Mouse (Mus musculus): Measurements from ENCODE around the gene Slc4a8.

The Slc4a8 gene

GRCm38 (mm10) chr15:100761419-100762185, at the start of gene Slc4a8:
TSS of gene Slc4a8 (plus strand) at chr15:100761747.
- DNase-seq (ENCODE audit: low spot score in 2 of 2) = peak; percentile 88 to 89

GRCm38 (mm10) chr15:100714470-100714869, 47.1 kb upstream of the Slc4a8 start:
- no peak for DNase-seq (ENCODE audit: low spot score in 2 of 2)

- DNase-seq (ENCODE audit: low spot score in 2 of 2) = no peak
Measured at GRCm38 (mm10) chr15:100715399-100715993, 46.1 kb upstream of the Slc4a8 start.

- no peak for DNase-seq (ENCODE audit: low spot score in 2 of 2)
Measured at GRCm38 (mm10) chr15:100717933-100718332, 43.6 kb upstream of the Slc4a8 start.

GRCm38 (mm10) chr15:100718572-100718971, 43.0 kb upstream of the Slc4a8 start:
- no peak for DNase-seq (ENCODE audit: low spot score in 2 of 2)

GRCm38 (mm10) chr15:100719217-100719616, 42.3 kb upstream of the Slc4a8 start:
- DNase-seq (ENCODE audit: low spot score in 2 of 2) = no peak

- DNase-seq (ENCODE audit: low spot score in 2 of 2) = no peak
Measured at GRCm38 (mm10) chr15:100720066-100720465, 41.5 kb upstream of the Slc4a8 start.

GRCm38 (mm10) chr15:100721445-100721844, 40.1 kb upstream of the Slc4a8 start:
- no peak for DNase-seq (ENCODE audit: low spot score in 2 of 2)

- no peak for DNase-seq (ENCODE audit: low spot score in 2 of 2)
Measured at GRCm38 (mm10) chr15:100722026-100722425, 39.5 kb upstream of the Slc4a8 start.

GRCm38 (mm10) chr15:100722564-100722963, 39.0 kb upstream of the Slc4a8 start:
- DNase-seq (ENCODE audit: low spot score in 2 of 2) = no peak

- DNase-seq (ENCODE audit: low spot score in 2 of 2) = no peak
Measured at GRCm38 (mm10) chr15:100723505-100723904, 38.0 kb upstream of the Slc4a8 start.

GRCm38 (mm10) chr15:100726721-100727120, 34.8 kb upstream of the Slc4a8 start:
- DNase-seq (ENCODE audit: low spot score in 2 of 2) = no peak

- no peak for DNase-seq (ENCODE audit: low spot score in 2 of 2)
Measured at GRCm38 (mm10) chr15:100727834-100728233, 33.7 kb upstream of the Slc4a8 start.

GRCm38 (mm10) chr15:100728586-100728985, 33.0 kb upstream of the Slc4a8 start:
- no peak for DNase-seq (ENCODE audit: low spot score in 2 of 2)

GRCm38 (mm10) chr15:100729281-100729985, 32.1 kb upstream of the Slc4a8 start, which contains the start of gene Galnt6:
TSS of gene Galnt6 (minus strand) at chr15:100729376.
- peak; percentile 77 to 79 for DNase-seq (ENCODE audit: low spot score in 2 of 2)

- no peak for DNase-seq (ENCODE audit: low spot score in 2 of 2)
Measured at GRCm38 (mm10) chr15:100731081-100731480, 30.5 kb upstream of the Slc4a8 start.

- peak; percentile 86 to 87 for DNase-seq (ENCODE audit: low spot score in 2 of 2)
Measured at GRCm38 (mm10) chr15:100732580-100732979, 29.0 kb upstream of the Slc4a8 start.

GRCm38 (mm10) chr15:100735095-100735952, 26.2 kb upstream of the Slc4a8 start:
- DNase-seq (ENCODE audit: low spot score in 2 of 2) = peak in 1 of 2 experiments; percentile 39

- DNase-seq (ENCODE audit: low spot score in 2 of 2) = no peak
Measured at GRCm38 (mm10) chr15:100735953-100736300, 25.6 kb upstream of the Slc4a8 start.

- peak in 1 of 2 experiments; percentile 55 for DNase-seq (ENCODE audit: low spot score in 2 of 2)
Measured at GRCm38 (mm10) chr15:100737667-100738066, 23.9 kb upstream of the Slc4a8 start.

- peak in 1 of 2 experiments; percentile 55 for DNase-seq (ENCODE audit: low spot score in 2 of 2)
Measured at GRCm38 (mm10) chr15:100738351-100738781, 23.2 kb upstream of the Slc4a8 start.

GRCm38 (mm10) chr15:100739442-100739841, 22.1 kb upstream of the Slc4a8 start:
- DNase-seq (ENCODE audit: low spot score in 2 of 2) = no peak

Measured in spleen, postnatal 36 days (tissue).